Mouse (Mus musculus): Measurements from ENCODE around the gene Cacna2d3. TPM values are rescaled to one million over a fixed set of nuclear protein-coding genes. Genes with fewer than 3 reads are reported as not detected.

The Cacna2d3 gene
- total and polyA plus RNA-seq, 3 experiments, result not detected

DNA sequence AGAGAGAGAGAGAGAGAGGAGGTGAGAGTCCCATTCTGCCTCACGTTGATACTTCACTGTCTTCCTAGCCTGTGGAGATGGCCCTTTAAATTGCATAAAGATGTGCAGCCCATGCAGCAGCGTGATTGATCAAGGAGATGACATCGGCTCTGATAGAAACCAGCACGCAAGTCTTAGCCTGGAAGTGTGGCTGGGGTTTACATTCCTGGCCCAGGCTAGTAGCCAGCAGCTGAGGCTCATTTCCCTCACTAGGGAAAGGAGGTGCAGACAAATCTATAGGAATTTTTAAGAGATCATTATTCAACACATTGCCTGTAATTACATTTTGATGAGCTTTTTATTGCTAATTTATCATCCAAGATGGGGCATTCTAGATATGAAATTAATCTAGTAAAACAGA, 635.1 kb downstream of the Cacna2d3 start:
- Histone ChIP-seq H3K9ac (ENCODE audit: control insufficient read depth, low read depth, low read length, poor library complexity, severe bottlenecking) (no peak overlapping the region), H3K9me3 (replicated peaks; ENCODE audit: insufficient read depth, low read length) (no peaks in the 10 kb centered on the region), H3K4me1 (ENCODE audit: control insufficient read depth in 1 of 2, insufficient read depth in 2 of 2, low read length in 2 of 2) (no peaks in the 10 kb centered on the region), H3K27ac (ENCODE audit: control insufficient read depth, low read depth, low read length) (no peak overlapping the region), H3K36me3 (ENCODE audit: control insufficient read depth in 1 of 2, insufficient read depth in 2 of 2, low read length in 2 of 2) (no peaks in the 10 kb centered on the region), H3K79me2 (ENCODE audit: control insufficient read depth, insufficient read depth, low read length, poor library complexity) (no peaks in the 10 kb centered on the region), H3K27me3 (ENCODE audit: control insufficient read depth in 1 of 2, insufficient read depth in 2 of 2, low read length in 2 of 2) (no peaks in the 10 kb centered on the region), H3K4me3 (ENCODE audit: control insufficient read depth in 1 of 2, insufficient read depth in 1 of 2, low read depth in 2 of 2, low read length in 2 of 2) (no peak overlapping the region)
- no peak for DNase-seq (ENCODE audit: low read depth, low spot score)
- TF ChIP-seq HCFC1 (IDR thresholded peaks at IDR 0.05; ENCODE audit: low read depth, low read length) (no peak), RAD21 (IDR thresholded peaks at IDR 0.05; ENCODE audit: low read depth, low read length) (no peak), UBTF (IDR thresholded peaks at IDR 0.05; ENCODE audit: borderline replicate concordance, insufficient read depth, low read depth, low read length) (no peak), MAFK (IDR thresholded peaks at IDR 0.05; ENCODE audit: borderline replicate concordance, low read depth, low read length) (no peak), JUND (IDR thresholded peaks at IDR 0.05; ENCODE audit: low read depth, low read length) (no peak), CTCF (IDR thresholded peaks at IDR 0.05 in 2 of 3, conservative IDR thresholded peaks at IDR 0.05 in 1 of 3; ENCODE audit: control insufficient read depth in 1 of 3, insufficient read depth in 1 of 3, low read depth in 2 of 3, low read length in 3 of 3, poor library complexity in 1 of 3, severe bottlenecking in 1 of 3) (no peak), MAZ (IDR thresholded peaks at IDR 0.05; ENCODE audit: low read depth, low read length) (no peak), RCOR1 (IDR thresholded peaks at IDR 0.05; ENCODE audit: low read depth, low read length) (no peak), CHD2 (IDR thresholded peaks at IDR 0.05; ENCODE audit: low read length) (no peak), E2F4 (IDR thresholded peaks at IDR 0.05; ENCODE audit: borderline replicate concordance, low read depth, low read length) (no peak), NELFE (IDR thresholded peaks at IDR 0.05; ENCODE audit: low read depth, low read length) (no peak), BHLHE40 (IDR thresholded peaks at IDR 0.05; ENCODE audit: borderline replicate concordance, low read depth, low read length) (no peak), POLR2A (IDR thresholded peaks at IDR 0.05; ENCODE audit: control insufficient read depth in 1 of 2, insufficient read depth in 1 of 2, low read depth in 1 of 2, low read length in 2 of 2, poor library complexity in 1 of 2) (no peak), SMC3 (IDR thresholded peaks at IDR 0.05; ENCODE audit: low read depth, low read length) (no peak), GABPA (IDR thresholded peaks at IDR 0.05; ENCODE audit: low read depth, low read length) (no peak), POLR2AphosphoS2 (IDR thresholded peaks at IDR 0.05; ENCODE audit: low read length) (no peak), ETS1 (IDR thresholded peaks at IDR 0.05; ENCODE audit: low read depth, low read length) (no peak), NRF1 (IDR thresholded peaks at IDR 0.05; ENCODE audit: insufficient read depth, low read depth, low read length, poor library complexity, severe bottlenecking) (no peak), ZNF384 (IDR thresholded peaks at IDR 0.05; ENCODE audit: low read depth, low read length) (no peak), USF1 (IDR thresholded peaks at IDR 0.05; ENCODE audit: low read depth, low read length) (no peak)

DNA sequence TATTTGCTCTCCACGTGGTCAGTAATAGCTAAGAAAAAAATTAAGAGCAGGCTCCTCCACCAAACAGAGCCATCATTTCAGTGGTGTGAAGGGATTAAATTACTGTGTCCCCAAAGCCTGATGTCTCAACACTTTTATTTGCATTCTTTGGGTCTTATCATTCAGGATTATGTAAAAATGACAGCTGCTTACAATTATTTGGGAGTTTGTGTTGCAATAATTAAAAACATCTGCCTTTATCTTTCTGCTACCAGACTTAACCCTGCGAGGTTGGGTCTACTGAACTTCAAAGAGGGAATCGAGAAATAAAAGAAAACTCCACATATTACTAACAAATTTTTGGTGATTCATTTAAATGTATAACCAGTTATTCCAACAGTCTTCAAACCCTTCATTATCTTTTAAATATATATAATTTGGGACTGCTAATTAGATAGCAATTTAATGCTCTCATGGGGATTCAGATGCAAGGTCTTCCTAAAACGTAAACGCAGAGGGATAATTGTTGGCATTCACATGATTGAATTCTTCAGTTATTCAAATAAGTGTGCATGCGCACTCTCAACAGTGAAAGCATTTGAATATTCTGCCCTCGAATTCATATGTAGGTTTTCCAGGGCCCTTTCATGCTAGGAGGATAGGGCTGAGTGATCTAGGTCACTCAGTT, 636.0 kb downstream of the Cacna2d3 start:
- H3K27me3 ChIP-seq (ENCODE audit: control insufficient read depth in 1 of 2, insufficient read depth in 2 of 2, low read length in 2 of 2), result no peaks in the 10 kb centered on the region
- no peaks in the 10 kb centered on the region for H3K36me3 ChIP-seq (ENCODE audit: control insufficient read depth in 1 of 2, insufficient read depth in 2 of 2, low read length in 2 of 2)
- no peak for TF ChIP-seq USF2 (IDR thresholded peaks at IDR 0.05; ENCODE audit: borderline replicate concordance in 1 of 2, insufficient read depth in 1 of 2, low read depth in 1 of 2, low read length in 2 of 2)
- TF ChIP-seq POLR2AphosphoS5 (IDR thresholded peaks at IDR 0.05; ENCODE audit: borderline replicate concordance, low read depth, low read length), result no peak
- TF ChIP-seq MEF2A (IDR thresholded peaks at IDR 0.05; ENCODE audit: extremely low read depth, insufficient replicate concordance, low read depth, low read length, poor library complexity, severe bottlenecking), result no peak
- TF ChIP-seq RAD21 (IDR thresholded peaks at IDR 0.05; ENCODE audit: low read depth, low read length), result no peak

More for the DNA sequence above, 636.0 kb downstream of the Cacna2d3 start:
- no peak overlapping the region for H3K4me3 ChIP-seq (ENCODE audit: control insufficient read depth in 1 of 2, insufficient read depth in 1 of 2, low read depth in 2 of 2, low read length in 2 of 2)
- no peaks in the 10 kb centered on the region for H3K4me1 ChIP-seq (ENCODE audit: control insufficient read depth in 1 of 2, insufficient read depth in 2 of 2, low read length in 2 of 2)
- H3K79me2 ChIP-seq (ENCODE audit: control insufficient read depth, insufficient read depth, low read length, poor library complexity), result no peaks in the 10 kb centered on the region
- no peak for DNase-seq (ENCODE audit: low read depth, low spot score)
- no peak overlapping the region for H3K27ac ChIP-seq (ENCODE audit: control insufficient read depth, low read depth, low read length)
- H3K9me3 ChIP-seq (replicated peaks; ENCODE audit: insufficient read depth, low read length), result no peaks in the 10 kb centered on the region
- no peak overlapping the region for H3K9ac ChIP-seq (ENCODE audit: control insufficient read depth, low read depth, low read length, poor library complexity, severe bottlenecking)

Measured in MEL (cell line).